Mouse (Mus musculus): ENCODE measurements around the gene Tmem258.

DNA sequence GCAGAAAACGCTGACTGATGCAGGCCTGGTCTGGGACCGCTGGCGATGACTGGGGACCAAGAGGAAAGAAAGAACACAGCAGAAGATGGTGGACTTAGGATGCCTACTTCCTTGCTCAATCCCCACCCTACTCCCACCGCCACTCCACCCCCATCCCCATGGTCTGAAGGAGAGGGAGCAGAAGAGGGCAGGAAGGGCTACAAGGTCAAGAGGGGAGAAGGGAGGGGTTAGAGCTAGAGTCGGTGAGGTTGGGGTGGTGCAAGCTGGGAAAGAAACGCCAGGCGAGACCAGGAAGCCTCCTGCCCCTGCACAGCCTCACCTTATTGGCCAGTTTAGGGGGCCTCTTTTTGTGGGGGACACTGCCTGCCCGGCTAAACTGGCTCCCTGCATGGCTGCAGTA, 12.3 kb downstream of the Tmem258 start:
- TF ChIP-seq CTCF (IDR thresholded peaks at IDR 0.05; ENCODE audit: control insufficient read depth, insufficient read depth, insufficient replicate concordance, low read depth, low read length) (no peak), POLR2A (IDR thresholded peaks at IDR 0.05; ENCODE audit: control insufficient read depth, low read depth, low read length) (no peak)

Data from testis, adult 2 months (tissue).